Mouse (Mus musculus) cerebellum, adult 2 months (tissue): ENCODE measurements around the gene Lamb3. TPM values are rescaled to one million over a fixed set of nuclear protein-coding genes. Genes with fewer than 3 reads are reported as not detected.

Experiments used
- DNase-seq, 2 experiments: peaks; one replicate each; pipeline ENCODE4 v3.0.0; 2021
- H3K27ac ChIP-seq: fragments of 200-500 bp; 2 replicates; pipeline ENCODE4 v1.5.1; 2012; ENCODE audit warnings: low read length, control low read depth, inconsistent platforms; ENCODE audit not compliant: insufficient read depth
- H3K27me3 ChIP-seq: fragments of 200-500 bp; 2 replicates; pipeline ENCODE4 v1.6.1; 2012; ENCODE audit warnings: inconsistent platforms, mild to moderate bottlenecking, low read length, moderate library complexity; ENCODE audit not compliant: control insufficient read depth, insufficient read depth
- H3K4me1 ChIP-seq: fragments of 200-500 bp; 2 replicates; pipeline ENCODE4 v1.6.1; 2011; ENCODE audit warnings: low read length; ENCODE audit not compliant: control insufficient read depth, insufficient read depth
- H3K4me3 ChIP-seq: fragments of 200-500 bp; replicated peaks from 2 replicates; pipeline ENCODE3; 2011; ENCODE audit warnings: mild to moderate bottlenecking, low read depth, low read length, control low read depth; ENCODE audit not compliant: insufficient read depth
- CTCF ChIP-seq: fragments of 200-500 bp; IDR thresholded peaks from 2 replicates; pipeline ENCODE4 v1.5.1; 2011; ENCODE audit warnings: low read depth, mild to moderate bottlenecking, control low read depth, low read length, moderate library complexity, borderline replicate concordance; ENCODE audit not compliant: insufficient read depth
- POLR2A ChIP-seq: fragments of 200-500 bp; IDR thresholded peaks from 2 replicates; pipeline ENCODE4 v1.6.1; 2011; ENCODE audit warnings: low read length, control low read depth, borderline replicate concordance; ENCODE audit not compliant: insufficient read depth
- WGBS: fragments of 180-500 bp; shearing (Covaris S2); methylation state at CpG from one replicate; pipeline ENCODE4 v1.1.7; 2018; 5-methylcytosine and 5-hydroxymethylcytosine counted together
- polyA plus RNA-seq: library from polyadenylated mRNA; depleted of rRNA; stranded (reverse); fragments of >200 nt; gene quantifications from 2 replicates; pipeline ENCODE4 v1.2.3, GENCODE M21; 2012

Lamb3 gene
- polyA plus RNA-seq, 1 experiment = 3.9 TPM

GRCm38 (mm10) chr1:193305386-193305785 is 97.9 kb downstream of the Lamb3 start:
- no peaks in the 10 kb centered on the region for H3K27me3 ChIP-seq
- DNase-seq = peak; percentile 77 to 89
- peak; percentile 41; the same call in 1 of the 2 replicates for TF ChIP-seq POLR2A
- TF ChIP-seq CTCF = no peak
- H3K27ac ChIP-seq = peak overlapping the region; percentile 89
- peaks cover 42% of the 10 kb centered on the region for H3K4me1 ChIP-seq
- WGBS = 7% methylated on average over 7 of the region's 7 CpGs
- no peak overlapping the region for H3K4me3 ChIP-seq

- Histone ChIP-seq H3K27ac (peak overlapping the region; percentile 33; the same call in 1 of the 2 replicates), H3K4me3 (no peak overlapping the region), H3K27me3 (no peaks in the 10 kb centered on the region), H3K4me1 (peaks cover 34% of the 10 kb centered on the region)
- TF ChIP-seq CTCF = no peak
- TF ChIP-seq POLR2A = no peak
- DNase-seq = no peak
- 86% methylated on average over 2 of the region's 2 CpGs for WGBS
Observed at GRCm38 (mm10) chr1:193306832-193307231, 99.3 kb downstream of the Lamb3 start.

GRCm38 (mm10) chr1:193309785-193310518 is 102.5 kb downstream of the Lamb3 start:
- no peaks in the 10 kb centered on the region for H3K27me3 ChIP-seq
- no peak for TF ChIP-seq CTCF
- no peak for TF ChIP-seq POLR2A
- no peak overlapping the region for H3K27ac ChIP-seq
- H3K4me3 ChIP-seq = no peak overlapping the region
- H3K4me1 ChIP-seq = peaks cover 24% of the 10 kb centered on the region
- DNase-seq = no peak
- WGBS = 59% methylated on average over 1 of the region's 1 CpGs

GRCm38 (mm10) chr1:193310519-193311085 is 103.1 kb downstream of the Lamb3 start:
- WGBS = 88% methylated on average over 3 of the region's 3 CpGs
- TF ChIP-seq CTCF (no peak), POLR2A (no peak)
- no peak overlapping the region for H3K4me3 ChIP-seq
- no peak overlapping the region for H3K27ac ChIP-seq
- no peaks in the 10 kb centered on the region for H3K27me3 ChIP-seq
- peaks cover 26% of the 10 kb centered on the region for H3K4me1 ChIP-seq
- DNase-seq = no peak

- TF ChIP-seq CTCF = no peak
- TF ChIP-seq POLR2A = no peak
- no peak overlapping the region for H3K27ac ChIP-seq
- no peak overlapping the region for H3K4me3 ChIP-seq
- no peak for DNase-seq
- H3K27me3 ChIP-seq = no peaks in the 10 kb centered on the region
- peaks cover 26% of the 10 kb centered on the region for H3K4me1 ChIP-seq
- WGBS = 75% methylated on average over 1 of the region's 1 CpGs
Observed at GRCm38 (mm10) chr1:193311596-193311995, 104.1 kb downstream of the Lamb3 start.

- peak overlapping the region; percentile 94 for H3K27ac ChIP-seq
- TF ChIP-seq POLR2A = peak; percentile 31; the same call in 1 of the 2 replicates
- TF ChIP-seq CTCF = no peak
- no peaks in the 10 kb centered on the region for H3K27me3 ChIP-seq
- peak; percentile 88 to 94 for DNase-seq
- no peak overlapping the region for H3K4me3 ChIP-seq
- peaks cover 33% of the 10 kb centered on the region for H3K4me1 ChIP-seq
- 15% methylated on average over 5 of the region's 5 CpGs for WGBS
Observed at GRCm38 (mm10) chr1:193315705-193316357, 108.3 kb downstream of the Lamb3 start.

- whole genome bisulfite sequencing = 20% methylated on average over 9 of the region's 9 CpGs
Observed at GRCm38 (mm10) chr1:193316358-193316750, 108.9 kb downstream of the Lamb3 start.

More at GRCm38 (mm10) chr1:193316358-193316750, 108.9 kb downstream of the Lamb3 start:
- no peaks in the 10 kb centered on the region for H3K27me3 ChIP-seq
- peaks cover 32% of the 10 kb centered on the region for H3K4me1 ChIP-seq
- TF ChIP-seq CTCF = no peak
- no peak for TF ChIP-seq POLR2A
- DNase-seq = no peak
- no peak overlapping the region for H3K4me3 ChIP-seq
- peak overlapping the region; percentile 94 for H3K27ac ChIP-seq
